Mouse (Mus musculus): ENCODE data around the gene Anapc16. TPM values are rescaled to one million over a fixed set of nuclear protein-coding genes. Genes with fewer than 3 reads are reported as not detected.
A peak's percentile ranks its signal among the peaks of the same experiment; 100 is the strongest.

Anapc16 gene
- polyA plus RNA-seq, 1 experiment from 2014 or later = 109 TPM

DNA sequence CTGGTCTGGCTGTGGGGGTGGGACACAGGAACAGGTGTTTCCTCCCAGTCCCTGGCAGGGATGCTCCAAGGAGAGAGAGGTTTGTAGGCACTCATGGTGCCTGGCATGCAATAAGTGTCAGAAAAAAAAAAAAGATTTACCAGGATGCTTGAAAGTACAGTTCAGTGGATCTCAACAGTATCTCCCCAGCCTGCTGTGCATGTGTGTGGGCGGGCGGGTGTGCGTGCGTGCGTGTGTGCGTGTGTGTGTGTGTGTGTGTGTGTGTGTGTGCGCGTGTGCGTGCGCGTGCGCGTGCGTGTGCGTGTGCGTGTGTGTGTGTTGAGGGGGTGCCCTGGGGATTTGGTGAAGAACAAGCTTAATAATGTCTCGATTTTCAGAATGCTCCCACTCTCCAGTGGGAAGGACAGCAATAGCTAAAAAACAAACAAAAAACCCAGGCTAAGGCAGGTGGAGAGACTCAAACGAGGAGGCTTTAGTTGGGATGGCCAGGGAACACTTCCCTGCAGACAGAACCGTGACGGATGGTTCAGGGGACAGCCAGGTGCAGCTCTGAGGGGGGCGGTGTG, 60.6 kb downstream of the Anapc16 start:
- Histone ChIP-seq H3K27me3 (replicated peaks; ENCODE audit: low read depth, poor library complexity, severe bottlenecking) (0 out of 2 replicates have a peak, but pooled peaks cover 8% of the 10 kb centered on the region), H3K4me3 (peak overlapping the region; percentile 45), H3K36me3 (replicated peaks) (no peaks in the 10 kb centered on the region), H3K4me1 (peaks cover 24% of the 10 kb centered on the region), H3K9me3 (no peaks in the 10 kb centered on the region), H3K27ac (replicated peaks) (peak overlapping the region; percentile 78)
- no peak for DNase-seq (ENCODE audit: low spot score)
- WGBS = 49% methylated on average over 21 of the region's 21 CpGs

DNA sequence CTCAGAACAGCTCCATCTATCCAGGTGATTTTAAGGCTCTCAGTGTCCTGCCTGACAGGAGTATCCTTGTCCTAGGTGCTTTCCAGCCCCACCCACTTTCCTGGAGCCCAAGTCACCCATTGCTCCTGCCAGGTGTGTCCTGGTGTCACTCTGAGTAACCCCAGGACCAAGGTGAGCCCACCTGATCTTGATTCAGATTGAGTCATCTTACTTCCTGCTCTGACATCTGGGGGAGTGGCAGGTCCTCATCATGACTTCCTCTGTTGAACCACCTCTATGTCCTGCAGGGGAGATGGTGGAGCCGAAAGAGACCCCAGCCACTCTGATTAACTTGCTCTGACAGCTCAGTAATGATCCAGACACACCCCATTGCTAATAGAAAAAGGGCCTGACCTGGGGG, 63.9 kb downstream of the Anapc16 start:
- no peak for DNase-seq (ENCODE audit: low spot score)

DNA sequence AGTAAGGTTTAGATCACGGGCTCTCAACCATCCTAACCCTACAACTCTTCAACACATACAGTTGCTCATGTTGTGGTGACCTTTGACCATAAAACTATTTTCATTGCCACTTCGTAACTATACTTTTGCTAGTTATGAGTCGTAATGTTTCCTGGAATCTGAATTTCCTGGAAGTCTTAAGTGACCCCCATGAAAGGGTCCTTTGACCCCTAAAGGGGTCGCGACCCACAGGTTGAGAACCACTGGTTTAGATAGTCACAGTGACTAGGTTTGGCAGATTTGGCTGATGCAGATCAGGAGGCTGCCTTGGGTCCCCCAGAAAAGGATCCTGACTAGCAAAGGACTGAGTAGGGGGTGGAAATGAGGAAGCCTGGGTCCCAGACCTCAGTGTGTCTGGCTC, 64.3 kb downstream of the Anapc16 start:
- Histone ChIP-seq H3K4me1 (peaks cover 37% of the 10 kb centered on the region), H3K4me3 (no peak overlapping the region), H3K27me3 (replicated peaks; ENCODE audit: low read depth, poor library complexity, severe bottlenecking) (0 out of 2 replicates have a peak, but pooled peaks cover 8% of the 10 kb centered on the region), H3K27ac (replicated peaks) (no peak overlapping the region), H3K36me3 (replicated peaks) (no peaks in the 10 kb centered on the region), H3K9me3 (no peaks in the 10 kb centered on the region)
- WGBS = 80% methylated on average over 5 of the region's 5 CpGs
- DNase-seq (ENCODE audit: low spot score) = no peak

More for the DNA sequence above, 63.9 kb downstream of the Anapc16 start:
- no peak overlapping the region for H3K27ac ChIP-seq (replicated peaks)
- no peaks in the 10 kb centered on the region for H3K36me3 ChIP-seq (replicated peaks)
- H3K4me3 ChIP-seq = no peak overlapping the region
- no peaks in the 10 kb centered on the region for H3K9me3 ChIP-seq
- 0 out of 2 replicates have a peak, but pooled peaks cover 8% of the 10 kb centered on the region for H3K27me3 ChIP-seq (replicated peaks; ENCODE audit: low read depth, poor library complexity, severe bottlenecking)
- peaks cover 38% of the 10 kb centered on the region for H3K4me1 ChIP-seq
- WGBS = 56% methylated on average over 1 of the region's 1 CpGs

Other genes starting within 250 kb of the Anapc16 start
- gene Dnajb12, start 123.6 kb downstream of the Anapc16 start, polyA plus RNA-seq (2016; fragmentation: Nextera tagmentation; extraction: Ambion mirVana) = 27.0 TPM in 2 replicates
- gene Ddit4, start 51.3 kb downstream of the Anapc16 start, polyA plus RNA-seq (2016; fragmentation: Nextera tagmentation; extraction: Ambion mirVana) = 35.9 and 42.0 TPM in 2 replicates
- gene Ascc1, start 330 bp downstream of the Anapc16 start, polyA plus RNA-seq (2016; fragmentation: Nextera tagmentation; extraction: Ambion mirVana) = 35.8 and 41.8 TPM in 2 replicates
- 8.6 and 8.9 TPM in 2 replicates for gene Spock2, start 103.1 kb upstream of the Anapc16 start, polyA plus RNA-seq (2016; fragmentation: Nextera tagmentation; extraction: Ambion mirVana)
- gene Chst3, start 216.1 kb upstream of the Anapc16 start, polyA plus RNA-seq (2016; fragmentation: Nextera tagmentation; extraction: Ambion mirVana) = 1.8 and 1.9 TPM in 2 replicates

Measured in embryonic facial prominence, embryonic 10.5 days (tissue).